Mouse (Mus musculus): ENCODE data around the gene Pdyn.

Pdyn gene

DNA sequence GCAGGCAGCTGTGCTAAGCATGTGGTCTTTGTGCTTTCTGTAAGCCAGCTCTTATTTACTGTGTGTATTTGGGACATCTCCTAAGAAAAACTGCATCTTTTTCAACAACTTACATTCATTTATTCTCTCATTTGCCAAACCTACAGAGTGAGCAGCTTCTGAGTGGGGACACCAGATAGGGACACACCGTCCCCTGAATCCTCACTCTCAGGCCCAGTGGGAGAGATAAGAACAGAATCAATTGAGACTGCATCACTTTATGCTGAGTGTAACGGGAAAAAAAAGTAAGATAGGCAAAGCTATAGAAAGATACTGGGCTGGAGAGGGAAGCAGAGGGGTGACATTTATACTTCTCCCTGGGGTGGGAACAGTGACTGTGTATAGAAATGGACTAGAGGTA is 46.0 kb downstream of the Pdyn start:
- no peak for DNase-seq

DNA sequence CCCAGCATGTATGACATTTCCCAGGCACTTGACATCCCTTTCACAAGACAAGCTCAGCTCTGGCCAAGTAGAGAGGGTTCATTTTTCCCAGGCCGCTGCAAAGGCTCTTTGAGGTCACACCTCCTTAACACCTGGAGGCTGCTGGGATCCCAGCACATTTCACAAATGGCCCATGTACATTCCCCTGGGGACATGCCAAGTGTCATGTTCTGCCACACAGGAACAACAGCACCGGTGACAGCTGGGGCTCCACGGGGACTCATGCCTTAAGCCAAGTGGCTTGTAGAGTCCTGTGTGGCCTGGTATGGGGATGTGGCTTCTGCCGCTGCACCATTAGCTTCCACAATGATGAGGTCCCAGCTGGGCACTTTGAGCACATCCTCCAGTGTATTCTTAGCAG is 47.0 kb downstream of the Pdyn start:
- peak; percentile 80 for DNase-seq
